Mouse (Mus musculus): Measurements from ENCODE around the gene Zbtb20.

Zbtb20 gene

GRCm38 (mm10) chr16:43191060-43191850 lies 315.6 kb downstream of the Zbtb20 start:
- DNase-seq (ENCODE audit: low read depth, low spot score), result no peak

GRCm38 (mm10) chr16:43193631-43194239 lies 318.1 kb downstream of the Zbtb20 start:
- DNase-seq (ENCODE audit: low read depth, low spot score), result no peak

- DNase-seq (ENCODE audit: low read depth, low spot score), result peak; percentile 41
Observed at GRCm38 (mm10) chr16:43217336-43218006, 341.8 kb downstream of the Zbtb20 start.

- no peak for DNase-seq (ENCODE audit: low read depth, low spot score)
Observed at GRCm38 (mm10) chr16:43219367-43219766, 343.7 kb downstream of the Zbtb20 start.

- peak; percentile 91 for DNase-seq (ENCODE audit: low read depth, low spot score)
Observed at GRCm38 (mm10) chr16:43221313-43221712, 345.6 kb downstream of the Zbtb20 start.

GRCm38 (mm10) chr16:43230253-43230652 lies 354.6 kb downstream of the Zbtb20 start:
- no peak for DNase-seq (ENCODE audit: low read depth, low spot score)

GRCm38 (mm10) chr16:43234249-43234648 lies 358.6 kb downstream of the Zbtb20 start:
- DNase-seq (ENCODE audit: low read depth, low spot score), result no peak

- no peak for DNase-seq (ENCODE audit: low read depth, low spot score)
Observed at GRCm38 (mm10) chr16:43235317-43235716, 359.6 kb downstream of the Zbtb20 start.

- no peak for DNase-seq (ENCODE audit: low read depth, low spot score)
Observed at GRCm38 (mm10) chr16:43235721-43236159, 360.1 kb downstream of the Zbtb20 start.

- no peak for DNase-seq (ENCODE audit: low read depth, low spot score)
Observed at GRCm38 (mm10) chr16:43237551-43237950, 361.9 kb downstream of the Zbtb20 start.

- peak; percentile 13 for DNase-seq (ENCODE audit: low read depth, low spot score)
Observed at GRCm38 (mm10) chr16:43247026-43247425, 371.3 kb downstream of the Zbtb20 start.

GRCm38 (mm10) chr16:43253077-43253476 lies 377.4 kb downstream of the Zbtb20 start:
- DNase-seq (ENCODE audit: low read depth, low spot score), result peak; percentile 94

- peak; percentile 59 for DNase-seq (ENCODE audit: low read depth, low spot score)
Observed at GRCm38 (mm10) chr16:43253746-43254145, 378.1 kb downstream of the Zbtb20 start.

GRCm38 (mm10) chr16:43256191-43256899 lies 380.7 kb downstream of the Zbtb20 start:
- peak; percentile 87 for DNase-seq (ENCODE audit: low read depth, low spot score)

GRCm38 (mm10) chr16:43256900-43257281 lies 381.2 kb downstream of the Zbtb20 start:
- DNase-seq (ENCODE audit: low read depth, low spot score), result peak; percentile 80

- DNase-seq (ENCODE audit: low read depth, low spot score), result no peak
Observed at GRCm38 (mm10) chr16:43259466-43259865, 383.8 kb downstream of the Zbtb20 start.

- no peak for DNase-seq (ENCODE audit: low read depth, low spot score)
Observed at GRCm38 (mm10) chr16:43260862-43261261, 385.2 kb downstream of the Zbtb20 start.

GRCm38 (mm10) chr16:43274057-43274595 lies 398.4 kb downstream of the Zbtb20 start:
- DNase-seq (ENCODE audit: low read depth, low spot score), result no peak

- no peak for DNase-seq (ENCODE audit: low read depth, low spot score)
Observed at GRCm38 (mm10) chr16:43276764-43277163, 401.1 kb downstream of the Zbtb20 start.

GRCm38 (mm10) chr16:43286319-43286718 lies 410.6 kb downstream of the Zbtb20 start:
- DNase-seq (ENCODE audit: low read depth, low spot score), result peak; percentile 37

- no peak for DNase-seq (ENCODE audit: low read depth, low spot score)
Observed at GRCm38 (mm10) chr16:43286783-43287383, 411.2 kb downstream of the Zbtb20 start.

Data from 3T3-L1 (cell line).